Mouse (Mus musculus) lung, adult 2 months (tissue): ENCODE results near the gene Mysm1. TPM values are rescaled to one million over a fixed set of nuclear protein-coding genes. Genes with fewer than 3 reads are reported as not detected.
A peak's percentile ranks its signal among the peaks of the same experiment; 100 is the strongest.

Experiments
- DNase-seq: peaks from one replicate; pipeline ENCODE4 v3.0.0; 2022
- H3K4me1 ChIP-seq: fragments of 200-500 bp; 2 replicates; pipeline ENCODE4 v1.6.1; 2011; ENCODE audit warnings: low read length; ENCODE audit not compliant: control insufficient read depth, insufficient read depth
- H3K4me3 ChIP-seq: fragments of 200-500 bp; replicated peaks from 2 replicates; pipeline ENCODE3; 2011; ENCODE audit warnings: low read depth, mild to moderate bottlenecking, control low read depth, low read length; ENCODE audit errors: extremely low read depth
- CTCF ChIP-seq: fragments of 200-500 bp; IDR thresholded peaks from 2 replicates; pipeline ENCODE4 v1.5.1; 2011; ENCODE audit warnings: mild to moderate bottlenecking, low read length, control low read depth; ENCODE audit not compliant: insufficient read depth
- POLR2A ChIP-seq: fragments of 200-500 bp; IDR thresholded peaks from 2 replicates; pipeline ENCODE4 v1.6.1; 2011; ENCODE audit warnings: low read depth, mild to moderate bottlenecking, control low read depth, low read length, borderline replicate concordance; ENCODE audit errors: extremely low read depth
- WGBS: fragments of 180-500 bp; shearing (Covaris S2); methylation state at CpG from one replicate; pipeline ENCODE4 v1.1.7; 2018; 5-methylcytosine and 5-hydroxymethylcytosine counted together
- polyA plus RNA-seq: library from polyadenylated mRNA; depleted of rRNA; stranded (reverse); fragments of >200 nt; gene quantifications from 2 replicates; pipeline ENCODE4 v1.2.3, GENCODE M21; 2012; rRNA removed

Gene Mysm1
- polyA plus RNA-seq, 1 experiment: 7.6 TPM

DNA sequence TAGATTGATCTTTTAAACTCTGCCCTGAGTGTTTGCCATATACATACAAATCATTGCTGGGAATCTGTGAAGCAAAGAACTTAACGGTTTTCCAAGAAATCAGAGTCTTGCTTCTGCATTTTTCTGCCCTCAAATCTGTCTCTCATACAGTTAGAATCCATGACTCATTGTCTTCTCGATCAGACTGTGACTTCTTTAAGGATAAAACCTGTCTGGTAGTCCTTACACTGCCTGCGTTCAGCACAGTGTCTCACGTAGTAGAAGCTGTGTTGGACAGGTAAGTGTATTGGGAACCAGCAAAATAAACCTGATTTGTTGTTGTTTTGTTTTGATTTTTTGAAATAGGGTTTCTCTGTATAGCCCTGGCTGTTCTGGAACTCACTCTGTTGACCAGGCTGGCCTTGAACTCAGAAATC lies 608 bp upstream of the Mysm1 start:
- 38% methylated on average over 4 of the region's 4 CpGs for WGBS
- TF ChIP-seq CTCF (no peak), POLR2A (no peak)
- Histone ChIP-seq H3K4me3 (peak overlapping the region; percentile 78), H3K4me1 (peaks cover 3% of the 10 kb centered on the region)
- DNase-seq: no peak

DNA sequence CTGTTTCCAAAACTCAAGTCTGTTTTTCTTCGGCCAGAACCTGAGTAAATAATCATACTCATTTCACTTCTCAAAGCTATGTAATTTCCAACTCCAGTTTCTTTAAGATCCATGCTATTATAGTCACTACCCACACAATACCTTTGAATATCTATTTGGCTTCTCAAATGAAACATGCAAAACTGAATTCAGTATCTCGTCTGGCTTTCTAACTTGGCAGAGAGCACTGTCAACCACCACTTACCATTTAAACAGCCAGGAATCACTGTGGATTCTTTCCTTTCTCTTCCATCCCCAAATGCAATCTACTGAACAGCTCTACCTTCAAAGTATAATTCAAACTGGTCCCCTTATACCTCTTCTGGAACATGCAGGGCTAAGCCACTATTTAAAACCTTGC lies 5.6 kb downstream of the Mysm1 start:
- TF ChIP-seq CTCF (no peak), POLR2A (no peak)
- Histone ChIP-seq H3K4me3 (no peak overlapping the region), H3K4me1 (peaks cover 3% of the 10 kb centered on the region)
- DNase-seq: no peak
- WGBS: 85% methylated on average over 2 of the region's 2 CpGs

DNA sequence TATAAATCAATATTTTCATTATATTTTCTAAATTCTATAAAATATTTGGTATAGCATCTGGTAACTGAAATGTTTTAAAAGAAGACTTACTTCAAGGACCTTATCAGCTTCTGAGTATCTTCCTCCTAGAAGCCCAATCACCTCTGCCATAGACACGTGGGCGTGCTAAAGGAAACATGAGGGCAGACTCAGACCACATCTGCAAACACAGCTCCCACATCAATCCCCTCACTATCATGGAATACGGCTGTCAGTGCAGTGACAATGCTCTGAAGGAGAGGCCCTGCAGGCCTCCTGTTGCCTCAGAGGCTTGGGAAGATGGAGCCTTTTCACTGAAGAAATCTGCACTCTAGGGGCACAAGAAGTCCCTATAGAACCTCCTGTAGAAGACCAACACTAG lies 26.1 kb downstream of the Mysm1 start:
- DNase-seq: no peak
- H3K4me1 ChIP-seq: no peaks in the 10 kb centered on the region
- TF ChIP-seq POLR2A: no peak
- TF ChIP-seq CTCF: no peak
- 75% methylated on average over 3 of the region's 3 CpGs for WGBS
- H3K4me3 ChIP-seq: no peak overlapping the region

DNA sequence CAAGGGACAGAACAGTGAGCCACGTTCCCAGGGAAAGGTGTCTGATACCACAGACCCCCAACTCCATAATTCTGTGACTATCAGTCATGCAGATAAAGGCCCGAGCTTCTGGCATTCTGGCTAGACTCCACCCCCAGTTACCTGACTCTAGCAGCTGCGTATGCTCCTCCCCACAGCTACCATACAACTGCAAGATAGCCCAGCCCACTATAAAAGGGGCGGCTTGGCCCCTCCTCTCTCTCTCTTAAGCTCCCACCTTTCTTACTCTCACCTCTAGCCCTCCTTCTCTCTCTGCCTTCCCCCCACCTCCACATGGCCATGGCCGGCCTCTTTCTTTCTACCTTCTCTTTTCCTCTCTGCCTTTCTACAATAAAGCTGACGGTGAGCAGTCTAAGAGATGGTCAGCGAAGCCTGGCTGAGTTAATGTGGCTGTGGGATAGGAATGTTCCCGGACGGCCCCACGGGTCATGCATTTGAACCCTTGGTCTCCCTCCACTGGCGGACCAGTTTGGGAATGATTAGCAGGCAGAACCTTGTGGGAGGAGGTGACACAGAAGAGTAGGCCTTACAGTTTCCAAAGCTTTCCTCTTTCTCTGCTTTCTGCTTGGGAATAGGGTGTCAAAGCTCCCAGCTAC lies 37.6 kb downstream of the Mysm1 start:
- DNase-seq: no peak
- Histone ChIP-seq H3K4me1 (no peaks in the 10 kb centered on the region), H3K4me3 (no peak overlapping the region)
- WGBS: 80% methylated on average over 11 of the region's 11 CpGs
- TF ChIP-seq POLR2A (no peak), CTCF (no peak)

DNA sequence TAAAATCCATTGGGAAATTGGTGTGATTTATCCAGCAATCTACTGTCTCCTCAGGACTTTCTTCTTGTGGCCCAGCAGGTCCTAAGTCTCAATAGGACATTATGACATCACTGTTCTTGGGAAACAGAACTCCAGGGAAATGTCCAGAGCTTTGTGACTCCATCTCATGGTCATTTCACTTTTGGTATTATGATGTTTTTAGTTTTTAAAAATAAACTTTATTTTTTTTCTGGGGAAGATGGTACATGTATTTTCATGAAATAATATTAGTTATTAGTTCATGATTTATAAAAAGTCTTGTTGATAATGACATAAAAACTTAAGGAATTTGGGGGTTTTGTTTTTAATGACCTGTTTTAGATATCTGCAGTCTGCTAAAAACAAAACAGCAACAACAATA lies 50.2 kb downstream of the Mysm1 start, which contains the start of gene Eqtn:
Eqtn (minus strand) TSS at position 101 of the 400 bp plus-strand sequence.
- H3K4me3 ChIP-seq: no peak within 1 kb of the TSS
- no peaks in the 10 kb centered on the region for H3K4me1 ChIP-seq
- no peak for DNase-seq
- TF ChIP-seq CTCF (no peak), POLR2A (no peak)

DNA sequence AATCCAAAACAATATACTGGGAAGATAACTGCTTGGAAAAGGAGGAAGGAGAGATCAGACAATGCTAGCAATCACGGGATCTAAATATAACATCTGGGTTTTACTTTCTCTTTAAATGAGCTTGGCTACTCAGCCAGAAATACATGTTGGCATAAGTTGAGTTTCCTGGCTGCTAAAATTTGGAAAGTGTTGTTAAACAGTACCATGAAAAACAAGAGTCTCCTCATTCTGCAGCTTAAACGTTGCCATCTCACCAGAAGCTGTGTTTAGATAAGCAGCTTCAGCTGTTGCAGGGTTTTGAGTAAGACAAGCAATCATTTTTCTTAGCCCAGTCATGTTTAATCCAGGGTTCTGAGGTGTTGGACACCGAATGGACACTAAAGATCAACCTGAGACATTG lies 77.1 kb downstream of the Mysm1 start:
- peaks cover 4% of the 10 kb centered on the region; the same call in 1 of the 2 replicates for H3K4me1 ChIP-seq
- H3K4me3 ChIP-seq: no peak overlapping the region
- 21% methylated on average over 3 of the region's 3 CpGs for WGBS
- no peak for DNase-seq
- no peak for TF ChIP-seq POLR2A
- no peak for TF ChIP-seq CTCF

DNA sequence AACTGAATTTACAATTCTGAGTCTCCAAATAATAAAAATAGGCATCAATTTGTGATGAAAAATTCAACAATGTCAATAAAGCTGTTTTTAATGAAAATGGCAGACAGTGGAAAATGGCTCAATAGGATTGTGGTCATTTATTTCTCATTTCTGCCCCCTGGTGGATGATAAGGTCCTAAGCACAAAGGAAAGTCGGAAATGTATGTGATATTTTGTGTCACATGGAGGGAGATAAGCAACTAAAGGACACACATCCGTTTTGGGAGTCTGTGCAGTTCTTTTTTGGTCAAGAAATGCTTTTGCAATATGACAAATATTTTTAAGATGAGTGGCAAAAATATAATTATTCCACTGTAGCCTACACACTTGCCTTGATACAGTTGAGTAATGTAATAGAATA lies 78.2 kb downstream of the Mysm1 start:
- no peak for DNase-seq
- TF ChIP-seq CTCF (peak; percentile 15; the same call in 1 of the 2 replicates), POLR2A (no peak)
- H3K4me1 ChIP-seq: peaks cover 4% of the 10 kb centered on the region; the same call in 1 of the 2 replicates
- no peak overlapping the region for H3K4me3 ChIP-seq
- WGBS: 11% methylated on average over 2 of the region's 2 CpGs

Other genes with a start within 250 kb of the Mysm1 start
- 76.1 and 78.6 TPM in 2 replicates for gene Tek, start 239.8 kb downstream of the Mysm1 start, polyA plus RNA-seq
- not detected in 2 replicates for gene Eqtn, start 50.3 kb downstream of the Mysm1 start, polyA plus RNA-seq
- gene Jun, start 73.1 kb upstream of the Mysm1 start, polyA plus RNA-seq: 176 and 282 TPM in 2 replicates